Mouse (Mus musculus) cerebellum, adult 2 months (tissue): ENCODE measurements around the gene Hpdl. TPM values are rescaled to one million over a fixed set of nuclear protein-coding genes. Genes with fewer than 3 reads are reported as not detected.

Source experiments
- DNase-seq, 2 experiments: peaks; one replicate each; pipeline ENCODE4 v3.0.0; 2021
- H3K27ac ChIP-seq: fragments of 200-500 bp; 2 replicates; pipeline ENCODE4 v1.5.1; 2012; ENCODE audit warnings: low read length, control low read depth, inconsistent platforms; ENCODE audit not compliant: insufficient read depth
- H3K27me3 ChIP-seq: fragments of 200-500 bp; 2 replicates; pipeline ENCODE4 v1.6.1; 2012; ENCODE audit warnings: inconsistent platforms, mild to moderate bottlenecking, low read length, moderate library complexity; ENCODE audit not compliant: control insufficient read depth, insufficient read depth
- H3K4me1 ChIP-seq: fragments of 200-500 bp; 2 replicates; pipeline ENCODE4 v1.6.1; 2011; ENCODE audit warnings: low read length; ENCODE audit not compliant: control insufficient read depth, insufficient read depth
- H3K4me3 ChIP-seq: fragments of 200-500 bp; replicated peaks from 2 replicates; pipeline ENCODE3; 2011; ENCODE audit warnings: mild to moderate bottlenecking, low read depth, low read length, control low read depth; ENCODE audit not compliant: insufficient read depth
- CTCF ChIP-seq: fragments of 200-500 bp; IDR thresholded peaks from 2 replicates; pipeline ENCODE4 v1.5.1; 2011; ENCODE audit warnings: low read depth, mild to moderate bottlenecking, control low read depth, low read length, moderate library complexity, borderline replicate concordance; ENCODE audit not compliant: insufficient read depth
- POLR2A ChIP-seq: fragments of 200-500 bp; IDR thresholded peaks from 2 replicates; pipeline ENCODE4 v1.6.1; 2011; ENCODE audit warnings: low read length, control low read depth, borderline replicate concordance; ENCODE audit not compliant: insufficient read depth
- WGBS: fragments of 180-500 bp; shearing (Covaris S2); methylation state at CpG from one replicate; pipeline ENCODE4 v1.1.7; 2018; 5-methylcytosine and 5-hydroxymethylcytosine counted together
- polyA plus RNA-seq: library from polyadenylated mRNA; depleted of rRNA; stranded (reverse); fragments of >200 nt; gene quantifications from 2 replicates; pipeline ENCODE4 v1.2.3, GENCODE M21; 2012

The Hpdl gene
- polyA plus RNA-seq, 1 experiment: 1.7 TPM

DNA sequence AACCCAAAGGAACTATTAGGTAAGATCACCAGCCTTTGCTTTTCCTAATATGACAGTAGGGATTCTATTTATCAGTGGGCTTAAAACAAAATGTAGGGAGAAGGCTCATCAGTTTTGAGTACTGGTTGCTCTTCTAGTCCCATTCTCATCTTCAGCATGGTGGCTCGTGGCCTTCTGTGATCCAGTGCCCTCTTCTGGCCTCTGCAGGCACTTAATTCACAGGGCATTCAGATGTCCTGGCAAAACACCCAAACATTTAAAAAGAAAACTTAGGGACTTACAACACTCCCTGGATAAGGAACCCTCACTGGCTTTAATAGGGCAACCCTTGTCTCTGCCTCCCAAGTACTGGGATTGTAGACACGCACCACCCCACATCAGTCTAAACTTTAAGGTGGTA, 27.2 kb downstream of the Hpdl start:
- H3K4me1 ChIP-seq: no peaks in the 10 kb centered on the region
- no peak overlapping the region for H3K27ac ChIP-seq
- TF ChIP-seq POLR2A (no peak), CTCF (no peak)
- H3K4me3 ChIP-seq: no peak overlapping the region
- no peaks in the 10 kb centered on the region for H3K27me3 ChIP-seq
- 73% methylated on average over 2 of the region's 2 CpGs for WGBS
- DNase-seq: no peak

DNA sequence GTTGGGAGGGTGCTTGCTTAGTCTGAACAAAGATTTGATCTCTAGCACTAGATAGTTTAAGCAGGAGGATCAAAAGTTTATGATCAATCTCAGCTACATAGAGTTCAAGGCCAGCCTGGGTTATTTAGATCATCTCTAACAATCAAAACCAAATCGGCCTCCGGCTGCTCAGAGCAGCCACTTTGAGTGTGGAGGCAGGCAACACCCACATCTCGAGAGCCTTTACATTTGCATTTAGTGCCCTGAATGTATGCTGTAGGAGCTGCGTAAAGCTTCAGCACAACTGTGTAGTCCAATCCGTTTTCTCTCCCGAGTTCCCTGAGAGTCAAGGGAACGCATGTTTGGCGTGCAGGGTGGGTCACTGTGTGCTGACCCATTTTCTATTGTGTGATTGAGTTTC, 29.1 kb downstream of the Hpdl start:
- no peaks in the 10 kb centered on the region; the same call in 1 of the 2 replicates for H3K4me1 ChIP-seq
- TF ChIP-seq CTCF: no peak
- TF ChIP-seq POLR2A: no peak
- WGBS: 89% methylated on average over 8 of the region's 8 CpGs
- no peak for DNase-seq
- H3K27me3 ChIP-seq: no peaks in the 10 kb centered on the region
- H3K27ac ChIP-seq: no peak overlapping the region
- no peak overlapping the region for H3K4me3 ChIP-seq

DNA sequence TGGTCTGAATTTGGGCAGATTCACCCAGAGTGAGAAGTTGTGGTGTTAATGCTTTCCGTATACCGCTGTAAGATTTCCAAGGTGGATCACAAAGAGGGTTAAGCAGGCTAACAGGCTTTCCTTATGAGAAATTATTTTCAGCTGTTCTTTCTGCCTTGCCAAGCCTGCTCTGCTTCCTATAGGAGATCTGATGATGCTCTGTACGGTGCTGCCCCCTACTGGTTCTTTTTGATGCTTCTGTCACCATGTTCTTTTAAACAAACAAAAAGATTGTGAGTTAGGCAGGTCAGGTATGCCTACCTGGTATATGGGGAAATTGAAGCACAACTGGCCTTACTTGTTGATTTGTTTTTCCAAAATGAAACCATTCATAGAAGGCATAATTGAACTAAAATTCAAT, 32.6 kb downstream of the Hpdl start:
- TF ChIP-seq POLR2A (no peak), CTCF (peak; percentile 67)
- Histone ChIP-seq H3K4me1 (no peaks in the 10 kb centered on the region; the same call in 1 of the 2 replicates), H3K27ac (no peak overlapping the region), H3K27me3 (no peaks in the 10 kb centered on the region), H3K4me3 (no peak overlapping the region)
- DNase-seq: peak; percentile 74 to 82
- 9% methylated on average over 3 of the region's 3 CpGs for WGBS

DNA sequence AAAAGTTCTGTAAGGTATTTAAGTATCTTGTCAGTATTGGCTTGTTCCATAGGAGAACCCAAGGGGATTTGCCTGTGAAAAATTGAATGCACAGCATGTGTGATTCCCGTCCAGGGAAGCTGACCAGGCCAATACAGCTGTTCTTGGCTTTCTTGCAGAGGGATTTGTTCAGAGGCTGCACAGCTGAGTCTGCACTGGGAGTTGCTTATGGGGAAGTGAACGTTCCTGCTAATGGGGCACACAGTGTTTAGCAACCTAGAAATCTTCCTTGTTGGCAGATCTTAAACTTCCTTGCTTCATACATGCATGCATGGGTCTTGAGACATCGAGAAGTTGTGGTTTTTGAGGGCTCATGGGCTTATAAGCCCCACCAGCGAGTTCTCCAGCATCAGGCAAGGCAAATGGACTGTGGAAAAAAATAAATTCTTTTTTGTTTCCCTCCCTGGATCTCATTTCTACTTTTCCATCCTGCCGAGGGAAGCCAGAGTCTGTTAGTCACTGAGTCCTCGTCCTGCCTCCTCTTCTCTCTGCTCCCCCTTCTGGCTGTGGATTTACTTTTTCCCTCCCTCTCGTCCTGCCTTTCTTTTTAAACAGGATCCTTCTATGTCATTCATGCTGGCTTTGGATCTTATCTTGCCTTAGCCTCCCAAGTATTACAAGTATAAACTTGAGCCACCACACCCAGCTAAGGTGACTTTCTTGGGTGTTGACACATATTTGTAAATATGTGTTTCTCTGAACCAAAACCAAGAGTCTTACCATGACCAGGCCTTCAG, 33.3 kb downstream of the Hpdl start:
- TF ChIP-seq CTCF: no peak
- no peak for TF ChIP-seq POLR2A
- Histone ChIP-seq H3K4me1 (no peaks in the 10 kb centered on the region; the same call in 1 of the 2 replicates), H3K27me3 (no peaks in the 10 kb centered on the region), H3K27ac (no peak overlapping the region), H3K4me3 (no peak overlapping the region)
- DNase-seq: no peak
- 46% methylated on average over 7 of the region's 7 CpGs for WGBS

DNA sequence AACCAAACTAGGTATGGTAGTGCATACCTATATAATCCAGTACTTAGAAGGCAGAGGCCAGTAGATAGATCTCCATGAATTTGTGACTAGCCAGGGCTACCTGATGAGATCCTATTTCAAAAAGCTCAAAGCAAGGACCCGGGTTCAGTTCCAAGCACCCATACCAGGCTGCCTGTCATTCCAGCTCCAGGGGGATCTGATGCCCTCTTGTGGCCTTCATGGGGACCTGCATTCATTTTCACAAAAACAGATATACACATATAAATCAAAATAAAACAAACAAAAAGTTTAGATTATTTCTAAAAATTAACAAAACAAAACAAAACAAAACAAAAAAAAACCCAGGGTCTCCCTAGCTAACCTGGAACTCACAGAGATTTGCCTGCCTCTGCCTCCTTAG, 34.9 kb downstream of the Hpdl start:
- Histone ChIP-seq H3K4me3 (no peak overlapping the region), H3K27ac (no peak overlapping the region), H3K4me1 (no peaks in the 10 kb centered on the region; the same call in 1 of the 2 replicates), H3K27me3 (no peaks in the 10 kb centered on the region; the same call in 1 of the 2 replicates)
- 100% methylated on average over 1 of the region's 1 CpGs for WGBS
- no peak for DNase-seq
- TF ChIP-seq CTCF: no peak
- no peak for TF ChIP-seq POLR2A

DNA sequence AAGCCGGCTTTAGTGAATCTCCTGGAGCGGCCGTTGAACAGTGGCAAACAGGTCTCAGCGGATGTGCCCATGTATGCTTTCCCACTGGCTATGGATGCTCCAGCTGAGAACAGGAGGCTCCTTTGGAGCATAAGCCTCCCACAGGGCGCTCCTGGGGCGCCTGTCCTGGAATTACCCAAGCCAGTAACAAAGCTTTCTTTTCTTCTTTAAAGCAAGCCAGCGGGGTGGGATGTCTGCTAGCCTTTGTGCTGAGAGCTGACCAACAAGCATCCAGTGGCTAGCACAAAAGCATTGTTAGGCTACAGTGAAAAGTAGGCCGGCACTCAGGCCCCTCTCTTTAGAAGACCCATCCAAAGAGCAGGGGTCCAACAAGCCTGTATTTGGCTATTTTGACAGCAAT, 39.3 kb downstream of the Hpdl start:
- Histone ChIP-seq H3K4me3 (no peak overlapping the region), H3K4me1 (no peaks in the 10 kb centered on the region), H3K27ac (no peak overlapping the region), H3K27me3 (no peaks in the 10 kb centered on the region; the same call in 1 of the 2 replicates)
- peak in 1 of 2 experiments; percentile 26 for DNase-seq
- TF ChIP-seq CTCF: no peak
- no peak for TF ChIP-seq POLR2A
- WGBS: 34% methylated on average over 8 of the region's 8 CpGs

DNA sequence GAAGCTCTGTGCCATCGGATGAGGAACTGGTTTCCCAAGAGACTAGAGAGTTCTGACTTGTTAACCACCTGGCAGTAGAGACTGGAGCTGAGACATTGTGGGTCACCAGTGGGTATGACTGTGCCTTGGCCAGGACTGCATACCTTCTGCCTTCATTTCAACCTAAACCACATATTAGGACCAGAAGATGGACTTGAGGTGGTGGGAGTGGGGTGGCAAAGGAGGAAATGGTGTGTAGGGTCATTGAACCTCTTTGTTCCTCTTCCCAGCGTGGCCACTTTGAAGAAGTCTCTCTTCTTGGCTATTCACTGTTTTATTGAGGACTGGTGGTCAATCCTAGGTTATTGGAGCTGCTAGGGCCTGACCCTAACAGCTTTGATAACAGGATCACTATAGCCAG, 40.1 kb downstream of the Hpdl start:
- Histone ChIP-seq H3K27ac (no peak overlapping the region; the same call in 1 of the 2 replicates), H3K4me3 (no peak overlapping the region), H3K4me1 (no peaks in the 10 kb centered on the region), H3K27me3 (no peaks in the 10 kb centered on the region; the same call in 1 of the 2 replicates)
- no peak for TF ChIP-seq CTCF
- no peak for TF ChIP-seq POLR2A
- no peak for DNase-seq
- WGBS: 28% methylated on average over 2 of the region's 2 CpGs

DNA sequence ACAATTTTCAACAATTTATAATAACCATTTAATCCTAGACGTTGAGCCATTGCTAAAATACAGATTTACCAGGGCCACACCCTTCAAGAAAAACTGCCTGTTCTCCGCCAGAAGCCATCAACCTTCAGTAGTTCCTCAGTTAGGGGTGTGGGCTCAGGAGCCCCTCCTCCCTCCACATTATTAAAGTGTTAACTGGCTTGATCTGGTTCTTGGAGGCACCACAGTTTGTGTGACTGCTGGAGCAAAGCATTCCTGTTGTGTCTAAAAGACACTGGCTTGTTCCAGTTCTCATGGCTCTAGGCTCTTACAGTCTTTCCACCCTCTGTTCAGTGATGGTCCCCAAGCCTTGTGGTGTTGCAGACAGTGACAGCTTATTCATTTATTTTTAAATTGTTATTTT, 41.0 kb downstream of the Hpdl start:
- TF ChIP-seq POLR2A: no peak
- no peak for TF ChIP-seq CTCF
- WGBS: 82% methylated on average over 2 of the region's 2 CpGs

More for the DNA sequence above, 41.0 kb downstream of the Hpdl start:
- no peaks in the 10 kb centered on the region; the same call in 1 of the 2 replicates for H3K27me3 ChIP-seq
- H3K4me3 ChIP-seq: no peak overlapping the region
- H3K4me1 ChIP-seq: no peaks in the 10 kb centered on the region
- DNase-seq: no peak
- H3K27ac ChIP-seq: no peak overlapping the region
